Mouse (Mus musculus): ENCODE results near the gene Kcnk13. TPM values are rescaled to one million over a fixed set of nuclear protein-coding genes. Genes with fewer than 3 reads are reported as not detected.

The Kcnk13 gene
- polyA plus RNA-seq, 1 experiment from 2014 or later: 14.2 TPM

DNA sequence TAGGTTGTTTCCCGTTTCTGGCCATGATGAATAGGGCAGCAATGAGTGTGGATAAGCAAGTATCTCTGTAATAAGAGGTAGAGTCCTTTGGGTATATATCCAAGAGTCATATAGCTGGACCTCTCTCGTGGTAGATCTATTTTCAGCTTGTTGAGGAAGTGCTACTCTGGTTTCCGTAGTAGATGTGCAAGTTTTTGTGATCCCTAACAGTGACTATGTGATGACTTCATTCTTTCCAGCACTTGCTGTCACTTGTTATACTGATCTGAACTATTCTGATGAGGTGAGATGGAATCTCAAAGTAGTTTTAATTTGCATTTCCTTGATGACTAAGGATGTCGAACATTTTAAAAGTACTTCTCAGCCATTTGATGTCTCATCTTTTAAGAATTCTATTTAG, 15.2 kb downstream of the Kcnk13 start:
- WGBS (ENCODE audit: missing documents): 41% methylated on average over 4 of the region's 4 CpGs
- H3K4me3 ChIP-seq (ENCODE audit: inconsistent target): no peak overlapping the region
- H3K36me3 ChIP-seq (ENCODE audit: inconsistent target): no peaks in the 10 kb centered on the region
- peak overlapping the region; percentile 82 for H3K27ac ChIP-seq
- peaks cover 95% of the 10 kb centered on the region for H3K79me2 ChIP-seq (ENCODE audit: inconsistent target)

DNA sequence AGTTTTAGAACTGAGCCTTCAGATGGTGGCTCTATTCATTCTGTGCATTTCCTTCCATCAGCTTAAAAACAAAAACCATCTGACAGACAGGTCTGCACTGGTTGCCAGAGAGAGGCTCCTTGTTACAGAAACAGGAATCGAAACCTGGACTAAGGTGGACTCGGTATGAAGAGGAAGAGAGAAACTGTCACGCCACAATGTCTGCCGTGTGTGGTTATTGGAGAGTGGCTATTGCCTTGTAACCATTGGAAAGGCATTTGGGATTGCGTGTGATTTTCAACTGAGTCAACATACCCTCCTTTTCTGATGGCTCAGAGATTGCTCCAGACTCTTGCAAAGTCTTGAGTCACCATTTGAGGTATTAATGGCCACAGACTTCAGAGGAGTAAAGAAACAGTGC, 22.5 kb downstream of the Kcnk13 start:
- H3K79me2 ChIP-seq (ENCODE audit: inconsistent target): peaks cover 100% of the 10 kb centered on the region
- H3K27ac ChIP-seq: no peak overlapping the region
- peaks cover 10% of the 10 kb centered on the region; the same call in 1 of the 2 replicates for H3K36me3 ChIP-seq (ENCODE audit: inconsistent target)
- H3K4me3 ChIP-seq (ENCODE audit: inconsistent target): no peak overlapping the region
- 32% methylated on average over 5 of the region's 5 CpGs for WGBS (ENCODE audit: missing documents)

DNA sequence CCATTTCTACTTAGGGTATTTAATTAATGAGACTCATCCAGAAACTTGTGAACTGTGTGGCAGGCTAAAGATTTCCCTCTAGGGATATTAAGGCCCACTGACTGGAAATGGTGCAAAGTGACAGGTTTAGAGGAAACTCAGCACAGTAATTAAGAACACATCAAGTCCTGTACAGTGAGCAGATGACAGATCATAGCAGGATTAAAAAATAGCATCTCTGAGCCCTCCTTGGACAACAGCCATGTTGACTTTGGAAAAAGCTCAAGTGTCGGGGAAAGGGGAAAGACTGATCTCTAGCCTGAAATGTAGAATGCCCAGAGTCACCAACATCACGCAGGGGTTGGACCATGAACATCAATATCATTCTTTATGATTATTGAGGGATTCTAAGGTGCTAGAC, 23.8 kb downstream of the Kcnk13 start:
- peaks cover 100% of the 10 kb centered on the region for H3K79me2 ChIP-seq (ENCODE audit: inconsistent target)
- no peak overlapping the region for H3K27ac ChIP-seq
- no peak overlapping the region for H3K4me3 ChIP-seq (ENCODE audit: inconsistent target)
- 100% methylated on average over 2 of the region's 2 CpGs for WGBS (ENCODE audit: missing documents)
- H3K36me3 ChIP-seq (ENCODE audit: inconsistent target): peaks cover 10% of the 10 kb centered on the region; the same call in 1 of the 2 replicates

DNA sequence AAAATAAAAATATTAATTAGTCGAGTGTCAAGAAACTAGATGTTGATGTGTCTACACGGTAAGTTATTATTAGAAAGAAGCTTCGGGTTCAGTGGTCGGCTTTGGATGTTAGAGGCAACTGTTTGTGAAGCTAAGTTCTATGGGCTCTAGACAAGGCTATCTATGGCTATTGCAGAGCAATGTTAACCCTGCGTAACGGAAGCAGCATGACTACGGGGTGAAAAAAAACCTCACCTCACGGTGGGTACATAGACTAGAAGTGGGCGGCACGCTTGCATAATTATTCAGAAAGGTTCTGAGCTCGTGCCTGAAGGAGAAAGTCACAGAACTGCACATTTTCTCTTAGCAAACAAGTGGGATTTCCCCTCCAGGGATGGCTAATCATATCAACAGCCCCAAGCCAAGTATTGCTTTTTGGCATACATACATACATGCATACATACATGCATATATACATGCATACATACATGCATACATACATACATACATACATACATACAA, 28.1 kb downstream of the Kcnk13 start:
- Histone ChIP-seq H3K36me3 (ENCODE audit: inconsistent target) (peaks cover 10% of the 10 kb centered on the region; the same call in 1 of the 2 replicates), H3K79me2 (ENCODE audit: inconsistent target) (peaks cover 100% of the 10 kb centered on the region), H3K27ac (no peak overlapping the region; the same call in 1 of the 2 replicates), H3K4me3 (ENCODE audit: inconsistent target) (no peak overlapping the region)
- 96% methylated on average over 11 of the region's 11 CpGs for WGBS (ENCODE audit: missing documents)

DNA sequence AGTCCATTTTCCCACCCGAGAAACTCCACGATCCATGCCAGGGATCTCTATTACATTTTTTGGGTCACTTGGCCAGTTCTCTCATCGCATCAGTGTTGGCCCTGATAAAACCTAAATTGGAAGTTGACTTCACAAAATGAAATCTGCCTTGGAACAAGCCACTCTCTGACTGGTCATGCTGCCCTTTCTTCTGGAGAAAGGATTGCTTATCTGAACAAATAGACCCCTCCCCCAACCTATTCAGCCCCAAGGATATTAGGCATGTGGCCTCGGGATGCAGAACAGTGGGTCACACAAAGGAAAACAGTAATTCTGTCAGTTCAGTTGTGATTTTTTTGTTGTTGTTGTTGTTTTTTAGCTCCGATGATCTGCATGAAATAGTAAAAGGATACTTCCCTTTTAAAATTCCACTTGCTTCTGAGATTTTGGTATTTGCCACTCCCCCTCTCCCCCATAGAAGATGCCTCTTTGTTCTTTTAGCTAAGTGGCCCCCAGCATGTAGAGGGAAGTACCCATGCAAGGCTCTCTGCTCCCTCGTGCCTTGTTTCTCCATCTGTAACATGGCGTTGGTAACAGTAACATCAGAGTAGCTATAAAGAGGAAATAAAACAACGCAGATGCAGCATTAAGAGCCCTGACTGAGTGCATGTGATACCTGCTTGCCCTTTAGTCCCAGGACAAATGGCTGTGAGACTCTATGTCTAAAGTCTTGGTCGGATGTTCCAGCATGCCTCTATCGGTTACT, 29.0 kb downstream of the Kcnk13 start:
- Histone ChIP-seq H3K4me3 (ENCODE audit: inconsistent target) (no peak overlapping the region), H3K79me2 (ENCODE audit: inconsistent target) (peaks cover 100% of the 10 kb centered on the region), H3K36me3 (ENCODE audit: inconsistent target) (peaks cover 10% of the 10 kb centered on the region), H3K27ac (peak overlapping the region; percentile 28)
- WGBS (ENCODE audit: missing documents): 78% methylated on average over 10 of the region's 10 CpGs

DNA sequence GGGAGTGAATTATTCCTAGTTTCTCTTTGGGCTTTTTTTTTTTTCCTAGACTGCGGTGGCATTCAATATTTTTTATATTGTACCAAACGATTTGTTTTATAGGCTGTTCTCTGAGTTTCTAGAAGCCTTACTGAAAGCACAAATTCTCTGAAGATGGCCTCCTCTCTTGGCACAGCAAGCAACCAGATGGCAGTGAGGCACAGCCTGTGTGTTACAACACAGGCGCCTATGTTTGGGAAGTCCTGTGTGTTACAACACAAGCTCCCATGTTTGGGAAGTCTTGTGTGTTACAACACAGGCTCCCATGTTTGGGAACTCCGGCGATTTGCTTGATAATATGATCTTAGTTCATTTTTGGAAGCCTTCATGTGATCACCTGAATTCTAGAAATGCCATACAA, 31.7 kb downstream of the Kcnk13 start:
- H3K27ac ChIP-seq: no peak overlapping the region
- H3K36me3 ChIP-seq (ENCODE audit: inconsistent target): peaks cover 6% of the 10 kb centered on the region
- H3K4me3 ChIP-seq (ENCODE audit: inconsistent target): no peak overlapping the region
- peaks cover 100% of the 10 kb centered on the region for H3K79me2 ChIP-seq (ENCODE audit: inconsistent target)
- 73% methylated on average over 5 of the region's 5 CpGs for WGBS (ENCODE audit: missing documents)

DNA sequence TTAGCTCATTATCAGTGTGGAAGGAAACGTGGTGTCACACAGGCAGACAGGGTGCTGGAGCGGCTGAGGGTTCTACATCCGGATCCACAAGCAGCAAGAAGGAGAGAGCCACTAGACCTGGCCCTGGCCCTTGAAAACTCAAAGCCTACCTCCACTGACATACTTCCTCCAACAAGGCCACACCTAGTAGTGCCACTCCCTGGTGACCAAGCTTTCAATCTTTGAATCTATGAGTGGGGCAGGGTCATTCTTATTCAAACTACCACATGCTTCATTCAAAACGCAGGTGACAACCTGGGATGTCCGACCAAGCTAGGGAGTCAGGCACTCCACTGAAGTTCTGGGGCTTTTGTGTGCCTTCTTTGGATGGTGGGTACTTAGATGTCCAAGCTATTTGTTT, 35.4 kb downstream of the Kcnk13 start:
- no peak overlapping the region for H3K4me3 ChIP-seq (ENCODE audit: inconsistent target)
- WGBS (ENCODE audit: missing documents): 90% methylated on average over 5 of the region's 5 CpGs
- H3K27ac ChIP-seq: no peak overlapping the region
- H3K79me2 ChIP-seq (ENCODE audit: inconsistent target): peaks cover 100% of the 10 kb centered on the region
- H3K36me3 ChIP-seq (ENCODE audit: inconsistent target): no peaks in the 10 kb centered on the region; the same call in 1 of the 2 replicates

DNA sequence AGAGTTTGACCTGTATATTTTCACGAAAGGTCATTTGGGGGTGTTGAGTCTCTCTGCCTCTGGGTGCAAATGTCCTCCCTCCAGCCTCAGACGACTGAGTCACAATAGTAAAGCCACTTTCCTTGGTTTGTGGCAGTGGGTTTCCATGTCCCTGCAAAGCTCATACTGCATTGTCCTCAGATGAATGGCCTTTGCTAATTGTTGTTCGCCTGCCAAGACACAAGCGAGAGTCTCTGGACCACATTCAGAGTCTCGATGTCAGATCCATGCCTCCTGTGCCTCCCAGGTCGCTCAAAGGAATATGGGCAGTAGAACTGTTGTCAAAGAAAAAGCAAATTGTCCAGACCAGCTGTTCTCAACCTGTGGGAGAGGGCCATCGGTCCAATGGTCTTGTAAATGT, 36.1 kb downstream of the Kcnk13 start:
- no peak overlapping the region for H3K4me3 ChIP-seq (ENCODE audit: inconsistent target)
- no peaks in the 10 kb centered on the region; the same call in 1 of the 2 replicates for H3K36me3 ChIP-seq (ENCODE audit: inconsistent target)
- 97% methylated on average over 7 of the region's 7 CpGs for WGBS (ENCODE audit: missing documents)
- no peak overlapping the region for H3K27ac ChIP-seq
- peaks cover 93% of the 10 kb centered on the region for H3K79me2 ChIP-seq (ENCODE audit: inconsistent target)

DNA sequence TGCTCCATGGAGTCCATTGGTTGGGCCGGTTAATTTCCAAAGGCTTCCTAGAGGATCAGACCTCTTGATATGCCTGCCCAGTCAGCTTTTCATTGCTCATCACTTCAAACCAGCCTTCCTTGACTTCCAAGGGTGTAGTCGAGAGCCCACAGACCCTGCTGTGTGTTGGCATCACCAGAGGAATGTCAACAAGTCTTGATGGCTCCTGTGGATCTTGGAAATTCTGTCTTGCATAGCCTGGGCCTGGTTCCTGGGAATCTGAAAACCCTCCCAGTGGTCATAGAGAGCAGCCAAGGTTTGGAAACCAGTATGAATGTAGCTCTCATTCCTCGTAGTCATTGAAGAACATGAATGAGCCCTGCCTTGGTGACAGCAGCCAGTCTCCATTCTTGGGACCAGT, 36.9 kb downstream of the Kcnk13 start:
- H3K27ac ChIP-seq: no peak overlapping the region
- no peaks in the 10 kb centered on the region; the same call in 1 of the 2 replicates for H3K36me3 ChIP-seq (ENCODE audit: inconsistent target)
- no peak overlapping the region for H3K4me3 ChIP-seq (ENCODE audit: inconsistent target)
- peaks cover 85% of the 10 kb centered on the region for H3K79me2 ChIP-seq (ENCODE audit: inconsistent target)
- 95% methylated on average over 3 of the region's 3 CpGs for WGBS (ENCODE audit: missing documents)

DNA sequence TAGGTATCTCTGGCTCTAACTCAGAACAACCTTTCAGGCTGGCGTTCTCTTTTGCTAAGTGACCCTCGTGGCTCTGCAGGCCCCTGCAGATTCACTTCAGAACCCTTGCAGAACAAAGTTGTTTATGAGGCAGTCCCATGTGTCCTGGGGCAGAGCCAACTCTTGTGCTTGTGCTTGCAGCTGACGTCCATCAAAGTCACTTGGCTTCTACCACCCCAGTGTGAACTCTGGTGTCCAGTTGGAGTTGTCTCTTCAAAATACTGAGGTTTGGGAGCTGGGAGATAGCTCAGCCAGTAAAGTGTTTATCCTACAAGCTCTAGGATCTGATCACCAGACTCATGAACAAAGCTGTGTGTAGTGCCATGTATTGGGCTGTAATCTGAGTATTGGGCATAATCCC, 37.6 kb downstream of the Kcnk13 start:
- H3K36me3 ChIP-seq (ENCODE audit: inconsistent target): no peaks in the 10 kb centered on the region; the same call in 1 of the 2 replicates
- H3K27ac ChIP-seq: no peak overlapping the region
- no peak overlapping the region for H3K4me3 ChIP-seq (ENCODE audit: inconsistent target)
- WGBS (ENCODE audit: missing documents): 97% methylated on average over 3 of the region's 3 CpGs
- H3K79me2 ChIP-seq (ENCODE audit: inconsistent target): peaks cover 78% of the 10 kb centered on the region

DNA sequence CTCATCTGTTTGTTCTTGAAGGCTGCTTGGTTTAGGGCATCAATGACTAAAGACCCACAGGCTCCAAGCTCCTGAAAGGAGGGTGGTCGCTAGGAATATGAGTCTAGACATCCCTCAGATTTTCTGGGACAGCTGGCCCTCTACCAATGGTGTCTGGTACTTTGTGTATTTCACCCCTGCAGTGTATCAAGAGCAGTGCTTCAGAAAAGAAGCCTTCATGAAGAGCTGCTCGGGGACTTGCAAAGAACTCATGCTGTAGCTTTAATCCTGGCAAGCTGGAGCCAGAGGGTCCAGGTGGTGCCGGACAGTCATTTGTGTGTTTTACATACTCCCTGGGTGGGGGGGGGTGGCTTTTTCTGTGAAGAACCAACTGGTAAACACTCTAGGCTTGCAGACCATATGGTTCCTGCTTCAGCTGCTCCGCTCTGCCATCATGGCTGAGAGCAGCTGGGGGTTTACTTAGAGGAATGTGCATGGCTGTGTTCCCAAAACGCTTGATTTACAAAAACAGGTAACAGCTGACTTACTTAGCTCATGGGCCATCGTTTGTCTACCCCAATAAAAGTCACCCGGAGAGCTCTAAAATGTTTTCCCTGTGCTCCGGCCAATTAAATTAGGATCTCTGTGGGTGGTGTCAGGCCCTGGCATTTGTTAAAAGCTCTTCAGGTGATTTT, 38.8 kb downstream of the Kcnk13 start:
- Histone ChIP-seq H3K27ac (no peak overlapping the region), H3K36me3 (ENCODE audit: inconsistent target) (no peaks in the 10 kb centered on the region; the same call in 1 of the 2 replicates), H3K79me2 (ENCODE audit: inconsistent target) (peaks cover 78% of the 10 kb centered on the region), H3K4me3 (ENCODE audit: inconsistent target) (no peak overlapping the region)
- 83% methylated on average over 8 of the region's 8 CpGs for WGBS (ENCODE audit: missing documents)

DNA sequence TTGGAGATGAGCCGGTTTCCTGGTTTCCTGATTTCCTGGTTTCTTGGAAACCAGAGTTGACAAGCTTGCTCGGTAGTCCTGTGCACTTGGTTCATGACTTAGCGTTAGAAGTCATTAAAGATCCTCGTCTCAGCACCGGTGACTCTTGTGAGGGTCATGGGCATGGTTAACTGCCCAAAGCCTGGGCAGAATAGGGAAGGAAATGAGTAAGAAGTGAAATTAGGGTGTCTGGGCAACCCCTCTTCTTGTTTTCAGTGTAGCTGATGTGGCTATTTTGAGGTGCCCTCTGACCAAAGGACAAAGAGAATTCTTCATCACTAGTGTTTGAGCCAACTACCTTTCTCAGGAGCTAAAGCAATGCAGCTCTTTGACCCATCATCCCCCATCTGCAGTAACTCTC, 41.0 kb downstream of the Kcnk13 start:
- Histone ChIP-seq H3K36me3 (ENCODE audit: inconsistent target) (no peaks in the 10 kb centered on the region), H3K4me3 (ENCODE audit: inconsistent target) (no peak overlapping the region), H3K79me2 (ENCODE audit: inconsistent target) (peaks cover 78% of the 10 kb centered on the region), H3K27ac (peak overlapping the region; percentile 98)
- 8% methylated on average over 5 of the region's 5 CpGs for WGBS (ENCODE audit: missing documents)

DNA sequence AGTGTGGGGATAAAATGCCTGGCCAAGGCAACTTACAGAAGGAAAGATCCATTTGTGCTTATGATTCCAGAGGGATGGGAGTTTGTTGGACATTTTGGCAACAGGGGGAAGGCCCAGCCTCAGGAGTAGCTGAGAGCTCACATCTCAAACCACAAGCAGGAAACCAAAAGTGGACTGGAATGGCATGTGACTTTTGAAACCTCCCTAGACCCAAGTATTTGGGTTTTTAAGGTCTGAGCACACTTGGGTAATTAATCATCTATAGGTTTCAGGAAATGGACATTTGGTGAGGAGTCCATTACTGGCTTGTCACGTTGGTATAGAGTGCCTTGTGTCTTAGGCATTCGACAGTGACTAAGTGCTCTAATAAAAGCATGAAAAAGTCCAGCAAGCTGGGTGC, 42.4 kb downstream of the Kcnk13 start:
- peaks cover 78% of the 10 kb centered on the region for H3K79me2 ChIP-seq (ENCODE audit: inconsistent target)
- H3K36me3 ChIP-seq (ENCODE audit: inconsistent target): no peaks in the 10 kb centered on the region
- peak overlapping the region; percentile 98 for H3K27ac ChIP-seq
- no peak overlapping the region for H3K4me3 ChIP-seq (ENCODE audit: inconsistent target)
- WGBS (ENCODE audit: missing documents): 0% methylated on average over 2 of the region's 2 CpGs

DNA sequence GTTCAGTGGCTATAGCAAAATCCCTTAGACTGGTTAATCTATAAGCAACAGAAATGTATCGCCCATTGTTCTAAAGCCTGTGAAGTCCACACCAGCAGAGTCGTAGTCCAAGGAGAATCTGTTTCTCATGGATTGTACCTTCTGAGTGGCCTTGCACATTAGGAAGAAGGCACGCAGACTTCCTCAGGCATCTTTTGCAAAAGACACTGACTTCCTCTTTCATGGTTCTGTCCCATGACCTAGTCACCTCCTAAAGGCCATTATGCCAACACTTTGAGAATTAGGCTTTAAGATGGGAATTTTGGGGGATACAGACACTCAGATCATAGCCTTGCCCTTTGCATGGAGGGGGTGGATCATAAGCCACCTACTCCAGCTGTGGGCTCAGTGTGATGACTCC, 48.5 kb downstream of the Kcnk13 start:
- 45% methylated on average over 3 of the region's 3 CpGs for WGBS (ENCODE audit: missing documents)
- no peak overlapping the region for H3K4me3 ChIP-seq (ENCODE audit: inconsistent target)
- H3K27ac ChIP-seq: peak overlapping the region; percentile 73

DNA sequence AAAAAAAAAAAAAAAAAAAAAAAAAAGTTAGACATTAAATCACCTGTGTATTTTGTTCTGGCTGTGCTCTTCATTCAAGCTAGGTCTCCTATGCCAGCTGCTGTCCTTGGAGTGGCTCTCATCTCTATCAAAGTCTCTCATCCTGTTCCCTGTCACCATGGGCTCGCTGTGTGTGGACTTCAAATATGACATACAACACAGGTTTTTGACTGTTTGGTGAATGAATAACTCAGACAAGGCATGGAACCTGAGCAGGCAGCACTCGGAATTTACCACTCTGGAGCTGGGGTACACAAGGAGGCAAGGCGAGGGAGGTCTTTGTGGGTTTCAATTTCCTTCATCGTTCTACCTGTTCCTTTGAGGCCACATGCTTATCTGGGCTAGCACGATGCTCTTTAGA, 50.8 kb downstream of the Kcnk13 start:
- H3K79me2 ChIP-seq (ENCODE audit: inconsistent target): peaks cover 92% of the 10 kb centered on the region
- H3K36me3 ChIP-seq (ENCODE audit: inconsistent target): no peaks in the 10 kb centered on the region
- H3K4me3 ChIP-seq (ENCODE audit: inconsistent target): no peak overlapping the region
- WGBS (ENCODE audit: missing documents): 78% methylated on average over 5 of the region's 5 CpGs
- no peak overlapping the region for H3K27ac ChIP-seq

More for the DNA sequence above, 48.5 kb downstream of the Kcnk13 start:
- Histone ChIP-seq H3K79me2 (ENCODE audit: inconsistent target) (peaks cover 92% of the 10 kb centered on the region), H3K36me3 (ENCODE audit: inconsistent target) (no peaks in the 10 kb centered on the region)

Data from macrophage (primary cell).